Mouse (Mus musculus): ENCODE results near the gene Ralgps1. TPM values are rescaled to one million over a fixed set of nuclear protein-coding genes. Genes with fewer than 3 reads are reported as not detected.

Ralgps1 gene
- polyA plus RNA-seq, 1 experiment = 4.6 TPM

DNA sequence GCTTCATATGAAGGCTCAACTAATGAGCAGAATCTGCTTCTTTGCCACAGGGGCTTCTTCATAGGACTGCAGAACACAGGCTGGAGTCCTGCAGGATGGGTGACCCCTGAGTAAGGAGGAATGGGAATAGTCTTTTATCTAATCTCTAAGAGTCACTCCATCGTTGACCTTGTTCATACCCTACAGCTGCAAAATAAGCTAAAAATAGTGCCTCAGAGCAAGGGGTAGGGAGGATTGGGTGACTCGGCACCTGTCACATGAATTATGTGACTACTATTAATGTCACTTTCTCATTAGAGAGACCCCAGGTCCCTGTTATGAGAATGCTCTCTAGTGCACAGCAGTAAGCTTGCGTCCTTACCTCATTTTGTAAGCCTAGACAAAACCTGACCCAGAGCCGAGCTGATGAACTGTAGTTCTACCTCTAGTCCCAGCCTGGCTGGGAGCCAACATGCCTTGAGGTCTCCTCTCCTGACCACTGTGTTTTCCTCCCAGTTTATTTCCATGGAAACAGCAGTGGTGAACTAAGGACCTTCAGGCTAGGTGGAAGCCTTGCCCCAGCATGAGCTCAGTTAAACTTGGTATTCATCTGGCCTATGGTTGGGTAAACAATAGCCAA lies 117.6 kb downstream of the Ralgps1 start:
- Histone ChIP-seq H3K4me1 (ENCODE audit: control insufficient read depth, insufficient read depth, low read length) (peaks cover 1% of the 10 kb centered on the region; the same call in 1 of the 2 replicates), H3K4me3 (replicated peaks; ENCODE audit: control insufficient read depth, low read depth, low read length) (no peak overlapping the region), H3K27ac (ENCODE audit: control insufficient read depth, insufficient read depth, low read depth, low read length, poor library complexity) (no peak overlapping the region)
- WGBS = 47% methylated on average over 4 of the region's 4 CpGs
- TF ChIP-seq POLR2A (IDR thresholded peaks at IDR 0.05; ENCODE audit: borderline replicate concordance, control insufficient read depth, low read depth, low read length) = no peak
- no peak for TF ChIP-seq CTCF (IDR thresholded peaks at IDR 0.05; ENCODE audit: control insufficient read depth, insufficient read depth, low read length)

DNA sequence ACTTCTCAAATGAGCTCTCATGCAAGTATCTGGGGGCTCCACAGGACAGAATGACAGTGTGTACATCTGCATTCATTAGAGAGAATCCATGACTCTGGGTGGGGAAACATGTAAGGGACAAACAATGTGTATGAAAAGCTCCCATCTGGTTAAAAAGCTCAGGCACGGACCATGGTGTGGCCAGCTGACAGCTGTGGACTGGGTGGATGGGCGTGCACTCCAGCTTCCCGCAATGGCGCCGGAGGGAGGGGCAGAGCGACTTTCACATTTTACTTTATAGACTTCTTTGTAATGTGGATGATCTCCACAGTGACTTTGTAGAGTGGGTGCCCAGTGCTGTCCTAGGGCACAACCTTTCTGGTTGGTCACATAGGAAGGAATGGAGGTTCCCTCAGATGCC lies 118.5 kb downstream of the Ralgps1 start:
- Histone ChIP-seq H3K27ac (ENCODE audit: control insufficient read depth, insufficient read depth, low read depth, low read length, poor library complexity) (no peak overlapping the region), H3K4me1 (ENCODE audit: control insufficient read depth, insufficient read depth, low read length) (peaks cover 1% of the 10 kb centered on the region; the same call in 1 of the 2 replicates)
- 83% methylated on average over 6 of the region's 6 CpGs for WGBS

DNA sequence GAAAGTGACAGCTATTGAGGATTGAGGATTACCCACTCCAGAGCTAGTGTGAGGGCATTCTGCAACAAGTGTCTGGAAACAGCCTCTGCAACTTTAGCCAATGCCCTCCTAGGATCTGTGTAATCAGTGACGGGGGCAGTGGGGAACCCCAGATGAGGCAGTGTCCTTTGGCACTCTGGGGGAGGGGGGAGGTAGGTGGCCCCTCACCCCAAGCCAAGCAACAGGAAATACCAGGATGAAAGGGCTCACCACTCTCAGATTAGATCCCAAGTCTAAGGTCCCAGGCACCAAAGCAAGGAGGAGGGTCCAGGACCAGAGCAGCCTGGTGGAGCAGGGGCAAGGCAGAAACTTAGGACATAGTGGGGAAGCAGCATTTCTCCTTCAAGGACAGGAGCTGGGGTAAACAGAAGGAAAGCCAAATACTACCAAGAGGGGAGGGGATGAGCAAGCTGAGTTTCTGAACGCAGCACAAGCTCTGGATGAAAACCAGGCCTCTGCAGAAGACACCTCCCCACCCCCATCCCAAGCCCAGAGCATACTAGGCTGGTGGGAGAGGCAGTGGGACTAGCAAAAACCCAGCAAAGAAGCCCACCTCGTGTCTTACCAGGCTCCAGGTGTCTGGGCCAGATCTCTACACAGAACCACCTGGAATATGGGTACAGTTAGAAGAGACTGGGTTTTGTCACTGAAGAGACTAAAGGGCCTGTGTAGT lies 121.2 kb downstream of the Ralgps1 start:
- TF ChIP-seq POLR2A (IDR thresholded peaks at IDR 0.05; ENCODE audit: borderline replicate concordance, control insufficient read depth, low read depth, low read length) (no peak), CTCF (IDR thresholded peaks at IDR 0.05; ENCODE audit: control insufficient read depth, insufficient read depth, low read length) (no peak)
- Histone ChIP-seq H3K27ac (ENCODE audit: control insufficient read depth, insufficient read depth, low read depth, low read length, poor library complexity) (no peak overlapping the region), H3K4me1 (ENCODE audit: control insufficient read depth, insufficient read depth, low read length) (no peaks in the 10 kb centered on the region), H3K4me3 (replicated peaks; ENCODE audit: control insufficient read depth, low read depth, low read length) (no peak overlapping the region)
- 76% methylated on average over 3 of the region's 3 CpGs for WGBS

More for the DNA sequence above, 118.5 kb downstream of the Ralgps1 start:
- TF ChIP-seq POLR2A (IDR thresholded peaks at IDR 0.05; ENCODE audit: borderline replicate concordance, control insufficient read depth, low read depth, low read length) (no peak), CTCF (IDR thresholded peaks at IDR 0.05; ENCODE audit: control insufficient read depth, insufficient read depth, low read length) (no peak)
- H3K4me3 ChIP-seq (replicated peaks; ENCODE audit: control insufficient read depth, low read depth, low read length) = no peak overlapping the region

DNA sequence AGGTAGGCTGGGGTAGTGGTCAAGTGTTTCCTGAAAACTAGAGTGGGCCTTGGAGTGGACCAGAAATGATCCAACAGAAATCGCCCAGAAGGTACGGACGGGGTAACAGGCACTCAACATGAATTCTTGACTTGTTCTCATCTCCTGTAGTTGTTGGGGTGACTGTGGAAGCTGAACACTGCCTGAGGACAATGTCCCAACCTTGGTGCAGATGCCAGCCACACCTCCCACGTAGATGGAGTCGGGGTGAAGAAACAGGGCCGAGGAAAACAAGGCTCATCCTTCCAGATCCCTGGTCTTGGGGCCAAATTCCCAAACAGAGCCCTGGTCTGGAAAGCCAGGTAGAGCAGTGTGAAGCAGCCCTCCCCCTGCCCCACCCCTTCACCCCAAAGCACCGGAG lies 122.7 kb downstream of the Ralgps1 start:
- no peak overlapping the region for H3K27ac ChIP-seq (ENCODE audit: control insufficient read depth, insufficient read depth, low read depth, low read length, poor library complexity)
- H3K4me1 ChIP-seq (ENCODE audit: control insufficient read depth, insufficient read depth, low read length) = no peaks in the 10 kb centered on the region; the same call in 1 of the 2 replicates
- no peak for TF ChIP-seq CTCF (IDR thresholded peaks at IDR 0.05; ENCODE audit: control insufficient read depth, insufficient read depth, low read length)
- no peak for TF ChIP-seq POLR2A (IDR thresholded peaks at IDR 0.05; ENCODE audit: borderline replicate concordance, control insufficient read depth, low read depth, low read length)
- 88% methylated on average over 7 of the region's 7 CpGs for WGBS
- no peak overlapping the region for H3K4me3 ChIP-seq (replicated peaks; ENCODE audit: control insufficient read depth, low read depth, low read length)

- WGBS = 54% methylated on average over 5 of the region's 5 CpGs
- Histone ChIP-seq H3K27ac (ENCODE audit: control insufficient read depth, insufficient read depth, low read depth, low read length, poor library complexity) (no peak overlapping the region), H3K4me1 (ENCODE audit: control insufficient read depth, insufficient read depth, low read length) (no peaks in the 10 kb centered on the region; the same call in 1 of the 2 replicates), H3K4me3 (replicated peaks; ENCODE audit: control insufficient read depth, low read depth, low read length) (no peak overlapping the region)
- no peak for TF ChIP-seq POLR2A (IDR thresholded peaks at IDR 0.05; ENCODE audit: borderline replicate concordance, control insufficient read depth, low read depth, low read length)
- no peak for TF ChIP-seq CTCF (IDR thresholded peaks at IDR 0.05; ENCODE audit: control insufficient read depth, insufficient read depth, low read length)
Measured at GRCm38 (mm10) chr2:33246841-33247240, 124.4 kb downstream of the Ralgps1 start.

DNA sequence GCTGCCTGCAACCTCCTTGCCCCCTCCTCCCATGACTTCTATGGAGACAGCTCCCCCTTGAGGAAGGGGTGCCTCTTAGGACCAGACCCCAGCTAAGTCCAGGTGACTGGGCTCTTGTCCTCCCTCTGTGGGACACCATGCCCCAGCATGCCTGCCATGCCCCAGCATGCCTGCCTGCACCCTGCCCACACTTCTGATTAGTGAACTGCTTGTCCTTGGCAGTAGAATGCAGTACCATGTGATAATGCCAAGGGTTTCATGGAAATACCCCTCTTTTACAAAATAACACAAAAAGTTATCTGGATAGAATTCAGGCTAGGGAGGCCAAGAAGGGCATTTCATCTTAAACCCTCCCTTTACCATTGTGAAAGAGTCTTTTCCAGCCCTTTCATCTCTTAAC lies 125.9 kb downstream of the Ralgps1 start:
- Histone ChIP-seq H3K4me3 (replicated peaks; ENCODE audit: control insufficient read depth, low read depth, low read length) (no peak overlapping the region), H3K4me1 (ENCODE audit: control insufficient read depth, insufficient read depth, low read length) (no peaks in the 10 kb centered on the region; the same call in 1 of the 2 replicates), H3K27ac (ENCODE audit: control insufficient read depth, insufficient read depth, low read depth, low read length, poor library complexity) (no peak overlapping the region)
- no peak for TF ChIP-seq CTCF (IDR thresholded peaks at IDR 0.05; ENCODE audit: control insufficient read depth, insufficient read depth, low read length)
- no peak for TF ChIP-seq POLR2A (IDR thresholded peaks at IDR 0.05; ENCODE audit: borderline replicate concordance, control insufficient read depth, low read depth, low read length)

- Histone ChIP-seq H3K27ac (ENCODE audit: control insufficient read depth, insufficient read depth, low read depth, low read length, poor library complexity) (no peak overlapping the region), H3K4me1 (ENCODE audit: control insufficient read depth, insufficient read depth, low read length) (no peaks in the 10 kb centered on the region; the same call in 1 of the 2 replicates), H3K4me3 (replicated peaks; ENCODE audit: control insufficient read depth, low read depth, low read length) (no peak overlapping the region)
- TF ChIP-seq CTCF (IDR thresholded peaks at IDR 0.05; ENCODE audit: control insufficient read depth, insufficient read depth, low read length) (no peak), POLR2A (IDR thresholded peaks at IDR 0.05; ENCODE audit: borderline replicate concordance, control insufficient read depth, low read depth, low read length) (no peak)
- WGBS = 84% methylated on average over 6 of the region's 6 CpGs
Measured at GRCm38 (mm10) chr2:33244880-33245279, 126.4 kb downstream of the Ralgps1 start.

DNA sequence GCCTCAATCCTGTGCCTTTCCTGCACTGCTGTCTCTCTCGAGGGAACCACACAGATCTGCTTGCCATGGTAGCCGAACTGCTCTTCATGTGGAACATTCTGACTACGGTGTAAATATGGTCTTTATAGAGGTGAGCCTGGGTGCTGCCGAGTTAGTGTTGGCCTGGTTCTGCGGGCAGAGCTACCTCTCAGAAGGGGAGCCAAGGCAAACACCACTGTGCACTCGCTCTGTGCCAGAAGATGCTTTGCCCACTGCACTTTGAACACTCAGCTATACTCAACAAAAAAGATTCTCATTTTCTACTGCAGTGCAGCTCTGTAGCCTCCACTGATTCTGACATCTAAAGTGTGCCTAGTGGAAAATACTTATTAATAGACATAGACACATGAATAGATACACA lies 133.7 kb downstream of the Ralgps1 start:
- H3K4me1 ChIP-seq (ENCODE audit: control insufficient read depth, insufficient read depth, low read length) = no peaks in the 10 kb centered on the region
- TF ChIP-seq POLR2A (IDR thresholded peaks at IDR 0.05; ENCODE audit: borderline replicate concordance, control insufficient read depth, low read depth, low read length) (no peak), CTCF (IDR thresholded peaks at IDR 0.05; ENCODE audit: control insufficient read depth, insufficient read depth, low read length) (no peak)
- H3K4me3 ChIP-seq (replicated peaks; ENCODE audit: control insufficient read depth, low read depth, low read length) = no peak overlapping the region
- H3K27ac ChIP-seq (ENCODE audit: control insufficient read depth, insufficient read depth, low read depth, low read length, poor library complexity) = no peak overlapping the region
- 82% methylated on average over 6 of the region's 6 CpGs for WGBS
